Mouse (Mus musculus) heart, postnatal 0 days (tissue): ENCODE measurements around the gene Ifnar1.

Experiments used
- CTCF ChIP-seq: IDR thresholded peaks from 2 replicates; pipeline ENCODE4 v1.5.1; 2016; ENCODE audit warnings: antibody characterized with exemption, control low read depth, low read depth
- EP300 ChIP-seq: IDR thresholded peaks from 2 replicates; pipeline ENCODE4 v1.6.1; 2016; ENCODE audit warnings: antibody characterized with exemption, low read depth

DNA sequence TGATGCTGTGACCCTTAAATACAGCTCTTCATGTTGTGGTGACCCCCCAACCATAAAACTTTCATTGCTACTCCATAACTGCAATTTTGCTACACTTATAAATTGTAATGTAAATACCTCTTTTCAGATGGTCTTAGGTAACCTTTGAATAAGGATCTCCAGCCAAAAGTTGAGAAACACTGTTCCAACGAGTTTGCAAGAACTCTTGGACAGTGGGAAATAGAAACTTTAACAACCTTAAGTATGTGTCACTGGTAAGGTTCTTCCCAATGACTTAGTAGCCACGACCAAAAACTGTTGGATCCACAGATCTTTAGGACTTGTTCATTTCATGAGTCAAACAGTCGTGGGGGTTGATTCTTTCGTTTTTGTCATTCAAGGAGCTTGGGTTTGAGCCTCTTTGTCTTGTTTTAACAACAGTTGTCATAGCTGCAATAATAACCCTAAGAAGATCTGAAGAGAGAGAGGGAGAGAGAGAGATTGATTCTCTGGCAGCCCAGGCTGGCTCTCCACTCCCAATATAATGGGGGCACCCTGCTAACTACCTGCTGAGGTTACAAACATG is 21.1 kb upstream of the Ifnar1 start:
- TF ChIP-seq CTCF, result no peak
- no peak for TF ChIP-seq EP300
